Comparison of ENCODE assay signal across 9 mouse cellular contexts in the genomic region with DNA sequence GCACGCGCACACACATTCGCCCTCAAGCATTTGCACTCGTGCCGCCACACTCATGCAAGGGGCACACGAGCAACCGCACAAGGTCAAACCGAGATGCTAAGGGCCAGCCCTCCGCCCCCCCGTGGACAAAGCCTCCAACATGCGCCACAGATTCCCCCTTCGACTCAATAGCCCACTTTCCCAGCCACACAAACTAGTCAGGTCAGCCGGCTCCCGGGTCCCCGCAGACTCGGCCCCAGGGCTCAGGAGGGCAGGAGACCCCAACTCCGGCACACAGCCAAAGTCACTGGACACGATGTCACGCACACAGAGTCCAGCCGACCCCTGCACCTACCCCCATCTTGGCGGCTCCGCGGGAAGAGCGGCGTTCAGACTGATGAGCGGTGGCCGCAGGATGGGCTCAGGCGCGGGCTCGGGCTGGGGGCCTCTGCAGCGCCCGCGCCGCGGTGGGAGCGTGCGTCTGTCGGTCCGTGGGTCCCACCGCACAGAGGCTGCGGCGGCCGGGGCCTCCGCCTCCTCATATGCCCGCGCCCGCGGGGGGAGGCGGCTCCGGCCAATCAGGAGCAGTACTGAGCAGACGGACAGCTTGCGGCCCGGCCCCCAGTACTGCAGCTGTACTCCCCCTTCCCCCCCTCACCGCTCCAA. TPM values are rescaled to one million over a fixed set of nuclear protein-coding genes. Genes with fewer than 3 reads are reported as not detected.
DNase-seq lines count a peak whose midpoint lies in the region; ATAC-seq and TF ChIP-seq lines count a peak whose summit lies in the region.
"Had no signal": no experiment of that assay in that cellular context is flagged by ENCODE, and none has a peak within 500 bp of the region (broad histone marks: within the 10 kb centered on the region; RNA-seq: fewer than 3 reads in every experiment).

A gene (minus strand): TSS at position 538 of the 645 bp plus-strand sequence.

- H3K27me3 ChIP-seq in ES-Bruce4 (ENCODE audit: control insufficient read depth, insufficient read depth, low read length, poor library complexity, severe bottlenecking), result no peaks in the 10 kb centered on the region; the same call in 1 of the 2 replicates
- peaks cover 71% of the 10 kb centered on the region for H3K27me3 ChIP-seq in heart, postnatal 0 days (ENCODE audit: control insufficient read depth, insufficient read depth, low read length)

- peak within 1 kb of the TSS; percentile 34; the same call in 1 of the 2 replicates for H3K9ac ChIP-seq in ES-Bruce4 (ENCODE audit: low read depth, poor library complexity, severe bottlenecking)
- no peak within 1 kb of the TSS for H3K9ac ChIP-seq in heart, postnatal 0 days (replicated peaks; ENCODE audit: low read depth, low read length)

- H3K36me3 ChIP-seq in ES-Bruce4 (ENCODE audit: control insufficient read depth, insufficient read depth, low read length, poor library complexity, severe bottlenecking), result no peaks in the 10 kb centered on the region
- H3K36me3 ChIP-seq in heart, postnatal 0 days (replicated peaks; ENCODE audit: control insufficient read depth, insufficient read depth, low read length), result no peaks in the 10 kb centered on the region

- ATAC-seq in common myeloid progenitor, adult 5-6 weeks (replicated peaks; ENCODE audit: low read depth, poor library complexity, severe bottlenecking), result peak; percentile 29
- no peak for ATAC-seq in heart, postnatal 0 days (ENCODE audit: insufficient read depth, low read depth)
- ATAC-seq in monocyte, adult 5-6 weeks (replicated peaks; ENCODE audit: insufficient number of reproducible peaks, low FRiP score, low TSS enrichment, poor library complexity, severe bottlenecking), result peak; percentile 30
- ATAC-seq in CD4-positive, CD25-positive, alpha-beta regulatory T cell, adult 4 months, result no peak

- WGBS in heart, postnatal 0 days, result 2% methylated on average over 48 of the region's 54 CpGs

- intact Hi-C loops in left cerebral cortex, postnatal 36 days (cut with DNase I), result no loop called here

- H3K4me3 ChIP-seq in ES-Bruce4 (ENCODE audit: low read depth, low read length), result peak within 1 kb of the TSS; percentile 62
- peak within 1 kb of the TSS; percentile 30; the same call in 1 of the 2 replicates for H3K4me3 ChIP-seq in heart, postnatal 0 days (ENCODE audit: low read depth, low read length)
- H3K4me3 ChIP-seq: erythroblast, embryonic 14.5 days had no signal

- TF ChIP-seq POLR2A in ES-Bruce4 (IDR thresholded peaks at IDR 0.05; ENCODE audit: insufficient read depth, low read length), result no peak

- H3K9me3 ChIP-seq in ES-Bruce4 (replicated peaks; ENCODE audit: control insufficient read depth, insufficient read depth, low read length, poor library complexity, severe bottlenecking), result no peaks in the 10 kb centered on the region
- no peaks in the 10 kb centered on the region for H3K9me3 ChIP-seq in heart, postnatal 0 days (replicated peaks; ENCODE audit: control insufficient read depth, low read length)

- no peak for TF ChIP-seq CTCF in ES-Bruce4 (IDR thresholded peaks at IDR 0.05; ENCODE audit: low read depth, low read length)
- TF ChIP-seq CTCF in heart, postnatal 0 days (IDR thresholded peaks at IDR 0.05; ENCODE audit: low read depth), result no peak

- DNase-seq in ZHBTc4 (ENCODE audit: low read depth, low spot score), result peak; percentile 56
- DNase-seq in heart, postnatal 0 days (ENCODE audit: low spot score), result no peak
- DNase-seq in left cerebral cortex, postnatal 36 days (ENCODE audit: low spot score in 2 of 2), result peak; percentile 83 to 88
- peak; percentile 63 for DNase-seq in thymus, postnatal 4 days

- peak within 1 kb of the TSS; percentile 45 for H3K4me2 ChIP-seq in heart, postnatal 0 days (ENCODE audit: low read depth, low read length)

- H3K27ac ChIP-seq in ES-Bruce4 (ENCODE audit: insufficient read depth, low read length), result no peak within 1 kb of the TSS
- no peak within 1 kb of the TSS for H3K27ac ChIP-seq in heart, postnatal 0 days (ENCODE audit: low read depth)

- peaks cover 8% of the 10 kb centered on the region for H3K4me1 ChIP-seq in ES-Bruce4 (ENCODE audit: control insufficient read depth, insufficient read depth, low read length)
- H3K4me1 ChIP-seq in heart, postnatal 0 days (ENCODE audit: control insufficient read depth, insufficient read depth), result peaks cover 4% of the 10 kb centered on the region

- no peak for TF ChIP-seq EP300 in ES-Bruce4 (IDR thresholded peaks at IDR 0.05; ENCODE audit: insufficient read depth, low read depth, low read length)
- TF ChIP-seq EP300 in heart, postnatal 0 days (IDR thresholded peaks at IDR 0.05; ENCODE audit: low read depth), result no peak

RNA-seq across cellular contexts. Expression of the gene that starts here (rescaled TPM):
- polyA plus RNA-seq in ES-Bruce4 (2011; ENCODE audit: insufficient read depth, insufficient read length, low read depth, missing spikeins), result 7.0 and 9.4 TPM in 2 replicates
- 17.1 and 23.8 TPM in 2 replicates for total RNA-seq in common myeloid progenitor, adult 5-6 weeks (2017)
- total RNA-seq in heart, postnatal 0 days (2014; rRNA removed; ENCODE audit: low replicate concordance), result 0.04 TPM in 1 of 2 replicates, not detected in the other
- polyA plus RNA-seq in heart, postnatal 0 days (2015; fragmentation: Nextera tagmentation; extraction: Ambion mirVana), result 0.12 and 0.30 TPM in 2 replicates
- 1,000 to 10,000 TPM; 2,106 to 2,179 TPM for total RNA-seq in left cerebral cortex, postnatal 36 days (2021)
- 54.0 to 91.3 TPM (median 63.7 TPM) in 3 replicates for total RNA-seq in monocyte, adult 5-6 weeks (2017)
- polyA plus RNA-seq in CD4-positive, CD25-positive, alpha-beta regulatory T cell, adult 4 months (2017; shearing (Covaris generic)), result 1 to 10 TPM; 2.3 TPM

Comparison
In these comparisons a context has a peak if more than half of its experiments do, and no peak if none do; other contexts are left out.
1. RNA of the gene that starts here (total RNA-seq): 2,106 to 2,179 TPM in left cerebral cortex, postnatal 36 days; 54.0 to 91.3 TPM in monocyte, adult 5-6 weeks, 17.1 to 23.8 TPM in common myeloid progenitor, adult 5-6 weeks and 0.04 TPM in heart, postnatal 0 days; every median in the first group is over 10 times any median in the second.
2. ATAC-seq: peak in common myeloid progenitor, adult 5-6 weeks (single experiment) and monocyte, adult 5-6 weeks (single experiment); none in heart, postnatal 0 days (single experiment) and CD4-positive, CD25-positive, alpha-beta regulatory T cell, adult 4 months (single experiment).